Mouse (Mus musculus) MEL-GATA-1-ER (cell line): ENCODE results near the gene Pclaf.

ENCODE experiments used
- DNase-seq: peaks from one replicate; pipeline ENCODE4 v3.0.0-alpha.2; 2012; ENCODE audit warnings: low read depth; ENCODE audit errors: extremely low read depth

The Pclaf gene

DNA sequence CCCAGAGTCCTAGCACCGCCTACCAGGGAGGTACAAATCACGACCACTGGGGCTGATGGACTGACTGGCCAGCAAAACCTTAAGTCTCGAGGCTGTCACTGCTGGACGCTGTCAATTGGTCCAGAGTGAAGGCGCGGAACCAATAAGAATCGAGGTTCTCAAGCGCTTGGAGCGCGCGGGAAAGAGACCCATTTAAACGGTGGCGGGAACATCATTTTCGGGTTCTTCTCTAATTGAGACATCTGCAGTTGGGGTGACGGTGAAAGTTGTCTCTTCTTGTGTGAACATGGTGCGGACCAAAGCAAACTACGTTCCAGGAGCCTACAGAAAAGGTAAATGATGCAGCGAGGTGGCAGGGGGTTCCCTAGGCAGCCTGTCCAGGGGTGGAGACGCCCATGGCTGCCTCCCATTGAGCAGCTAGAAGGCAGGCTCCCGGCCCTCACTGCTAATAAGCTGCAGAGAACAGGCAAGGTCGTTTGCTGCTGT is at the start of gene Pclaf:
TSS of gene Pclaf (plus strand) at position 95 of the 486 bp plus-strand sequence.
- DNase-seq: peak; percentile 92

DNA sequence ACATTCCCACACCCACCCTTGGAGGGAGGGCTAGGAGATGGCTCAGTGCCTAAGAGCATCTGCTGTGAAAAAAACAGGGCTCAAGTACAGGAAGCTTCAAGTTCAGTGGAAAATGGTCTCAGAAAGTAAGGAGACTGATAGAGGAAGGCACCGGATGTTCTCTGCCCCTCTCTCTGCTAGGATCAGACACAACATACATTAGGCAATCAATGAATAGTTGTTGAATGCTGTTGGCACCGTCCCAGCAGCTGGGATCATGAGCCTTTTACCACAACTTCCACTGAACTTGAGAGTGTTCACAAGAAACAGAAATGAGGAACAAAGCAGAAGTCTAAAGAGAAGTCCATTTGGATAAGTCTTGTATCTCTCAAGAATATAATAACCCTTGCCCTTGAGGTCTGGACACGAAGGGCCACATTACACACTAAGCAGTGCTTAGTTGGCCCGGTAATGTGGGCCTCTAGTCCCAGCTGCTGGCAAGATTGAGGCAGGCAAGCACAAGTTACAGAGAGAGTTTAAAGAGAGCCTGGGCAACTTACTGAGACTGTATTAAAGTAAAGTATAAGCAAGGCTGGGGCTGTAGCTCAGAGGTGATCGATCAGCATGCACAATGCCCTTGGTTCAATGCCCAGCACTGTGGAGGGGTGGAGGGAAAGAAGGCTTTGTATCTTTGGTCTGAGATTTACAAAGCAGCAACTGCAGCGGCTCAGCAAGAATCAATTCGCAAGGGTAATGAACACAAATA is 45.4 kb upstream of the Pclaf start:
- DNase-seq: peak; percentile 76

DNA sequence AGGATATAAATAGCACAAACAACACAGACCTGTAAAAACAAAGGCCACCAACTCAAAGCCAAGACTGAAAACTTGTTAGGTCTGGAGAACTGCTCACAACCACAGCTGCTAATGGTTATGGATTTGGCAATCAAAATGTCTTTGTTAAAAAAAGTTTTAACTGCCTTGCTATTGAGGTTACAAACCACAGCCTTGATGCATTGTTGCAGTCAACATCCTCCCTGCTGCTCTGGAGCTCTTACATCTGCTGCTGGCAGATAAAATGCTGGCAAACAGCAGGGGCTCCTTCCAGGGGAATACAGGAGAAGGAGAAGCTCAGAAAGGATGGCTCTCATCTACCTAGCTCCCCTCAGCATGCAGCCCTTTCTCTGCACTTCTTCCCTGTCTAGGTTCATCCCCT is 41.9 kb upstream of the Pclaf start:
- DNase-seq: peak; percentile 56

DNA sequence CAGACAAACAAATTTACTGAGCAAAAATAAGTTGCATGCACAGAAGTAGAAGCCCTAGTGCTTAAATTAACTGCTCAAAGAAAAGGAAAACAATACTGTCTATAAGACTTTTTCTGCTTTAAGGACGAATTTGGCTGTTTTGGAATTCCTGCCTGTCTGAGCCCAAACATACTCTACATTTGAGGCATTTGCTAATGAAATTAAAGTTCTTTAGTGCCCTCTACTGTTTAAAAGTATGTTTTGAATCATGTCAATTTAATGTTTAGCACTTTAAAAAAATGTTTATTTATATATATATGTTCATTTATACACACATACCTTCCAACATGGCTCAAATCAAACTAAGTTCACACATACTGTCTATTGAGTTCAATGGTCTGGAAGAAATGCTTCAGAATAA is 39.8 kb upstream of the Pclaf start:
- DNase-seq: no peak

DNA sequence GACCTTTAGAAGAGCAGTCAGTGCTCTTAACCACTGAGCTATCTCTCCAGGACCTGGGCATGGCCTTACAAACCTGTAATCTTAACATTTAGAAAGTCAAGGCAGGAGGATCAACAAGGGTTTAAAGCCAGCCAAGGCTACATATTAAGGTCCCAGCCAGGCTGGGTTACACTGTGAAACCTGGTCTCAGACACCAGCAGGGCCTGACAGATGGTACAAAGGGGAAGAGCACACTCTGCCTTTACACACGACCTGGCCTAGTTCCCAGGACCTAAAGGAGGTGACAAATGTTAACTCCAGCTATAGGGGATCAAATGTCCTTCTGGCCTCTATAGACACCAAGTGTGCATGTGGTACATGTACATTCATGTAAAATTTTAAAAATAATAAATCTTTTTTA is 30.4 kb upstream of the Pclaf start:
- no peak for DNase-seq

DNA sequence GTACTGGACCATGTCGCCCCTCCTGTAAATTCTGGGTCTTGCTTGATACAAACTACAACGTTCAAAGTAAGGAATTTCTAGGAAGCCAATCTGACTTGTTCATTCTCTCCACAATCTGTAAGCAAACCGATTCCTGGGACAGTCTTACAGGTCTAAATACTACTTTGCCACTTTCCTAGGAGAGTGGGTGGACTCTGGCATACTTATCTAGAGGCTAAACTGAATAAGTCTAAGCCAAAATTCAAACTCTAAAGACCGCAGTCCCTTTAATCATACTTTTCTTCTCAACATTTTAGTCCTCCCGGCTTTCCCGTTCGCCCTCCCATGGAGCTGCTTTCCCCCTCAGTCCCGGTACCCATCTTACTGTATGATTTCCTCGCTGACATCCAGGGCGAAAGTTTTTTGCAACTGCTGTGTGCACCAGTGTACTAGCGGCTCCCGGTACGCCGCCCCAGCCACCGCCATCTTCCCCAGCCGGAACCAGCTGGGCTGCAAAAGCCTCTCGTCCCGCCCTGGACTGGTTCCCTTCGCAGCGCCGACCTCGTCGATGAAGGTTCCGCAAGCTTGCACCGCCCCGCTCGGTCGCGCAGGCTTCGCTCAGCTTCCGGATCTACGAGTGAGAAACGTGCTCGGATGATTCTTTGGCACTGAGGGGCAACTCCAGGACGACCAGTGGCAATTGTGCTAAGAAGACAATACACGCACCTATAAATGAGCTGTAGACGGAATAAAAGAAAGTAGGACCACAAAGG is 5.3 kb upstream of the Pclaf start:
- peak; percentile 88 for DNase-seq

DNA sequence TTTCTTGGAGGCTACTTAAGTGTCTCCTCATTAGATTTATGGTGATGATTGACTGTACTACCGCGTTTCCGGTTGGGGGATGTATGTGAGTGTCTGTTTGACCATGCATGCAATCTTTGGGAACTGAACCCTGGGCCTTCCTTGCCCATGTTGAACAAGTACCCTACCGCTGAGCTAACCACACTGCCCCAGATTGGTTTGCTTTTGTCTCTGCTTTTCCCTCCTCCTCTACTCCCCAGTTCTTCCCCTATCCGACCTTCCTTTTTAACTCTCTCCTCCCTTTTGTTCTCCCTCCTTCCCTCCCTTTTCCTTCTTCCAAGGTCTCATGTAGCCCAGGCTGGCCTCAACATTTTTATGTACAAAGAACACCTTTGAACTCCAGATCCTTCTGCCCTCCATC is 1.1 kb downstream of the Pclaf start:
- DNase-seq: peak; percentile 47

DNA sequence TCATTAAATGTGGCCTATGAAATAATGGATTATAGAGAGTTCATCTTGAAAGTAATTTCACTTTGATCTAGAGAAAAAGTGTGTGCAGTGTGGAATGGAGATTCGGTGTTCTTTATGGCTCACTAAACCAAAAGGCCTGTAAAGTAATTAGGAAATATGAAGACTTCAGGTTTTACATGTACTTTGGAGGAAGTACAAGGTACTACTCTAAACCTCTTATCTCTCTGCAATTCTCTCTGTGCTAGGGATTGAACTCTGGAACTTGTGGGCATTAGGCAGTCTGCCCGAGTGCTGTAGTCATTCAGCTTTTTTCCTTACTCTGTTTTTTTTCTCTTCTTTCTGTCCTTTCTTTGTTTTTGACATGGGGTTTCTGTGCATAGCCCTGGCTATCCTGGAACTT is 6.9 kb downstream of the Pclaf start:
- DNase-seq: no peak

DNA sequence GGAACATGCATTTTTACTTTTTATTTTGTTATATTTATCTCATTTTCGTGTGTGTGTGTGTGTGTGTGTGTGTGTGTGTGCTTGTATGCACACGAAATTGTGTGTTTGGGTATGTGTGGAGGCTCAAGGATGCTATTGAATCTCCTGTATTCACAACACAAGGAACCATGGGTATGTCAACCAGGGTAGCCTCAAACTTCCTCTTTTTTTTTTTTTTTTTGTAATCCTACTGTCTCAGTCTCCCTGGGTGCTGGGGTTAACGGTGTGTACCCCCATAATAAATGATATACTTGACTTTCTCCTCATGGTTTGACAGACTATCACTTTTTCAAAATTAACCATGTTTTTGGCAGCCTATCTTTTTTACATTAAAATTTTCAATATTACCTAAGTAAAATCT is 12.8 kb downstream of the Pclaf start:
- no peak for DNase-seq

DNA sequence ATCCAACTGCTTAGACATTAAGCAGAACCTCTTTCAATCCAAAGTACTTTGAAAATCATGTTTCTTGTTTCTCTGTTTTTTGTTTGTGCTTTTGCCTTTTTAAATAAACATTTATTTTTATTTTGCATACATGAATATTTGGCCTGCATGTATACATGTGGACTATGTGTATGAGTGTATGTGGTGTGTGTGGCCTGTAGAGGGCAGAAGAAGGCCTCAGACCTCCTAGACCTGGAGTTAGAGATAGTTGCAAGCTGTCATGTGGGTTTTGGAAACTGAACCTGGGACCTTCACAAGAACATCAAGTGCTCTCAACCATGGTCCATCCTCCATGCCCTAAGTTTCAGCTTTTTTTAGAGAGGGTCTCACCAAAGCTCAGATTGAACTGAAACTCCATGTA is 13.4 kb downstream of the Pclaf start:
- no peak for DNase-seq

DNA sequence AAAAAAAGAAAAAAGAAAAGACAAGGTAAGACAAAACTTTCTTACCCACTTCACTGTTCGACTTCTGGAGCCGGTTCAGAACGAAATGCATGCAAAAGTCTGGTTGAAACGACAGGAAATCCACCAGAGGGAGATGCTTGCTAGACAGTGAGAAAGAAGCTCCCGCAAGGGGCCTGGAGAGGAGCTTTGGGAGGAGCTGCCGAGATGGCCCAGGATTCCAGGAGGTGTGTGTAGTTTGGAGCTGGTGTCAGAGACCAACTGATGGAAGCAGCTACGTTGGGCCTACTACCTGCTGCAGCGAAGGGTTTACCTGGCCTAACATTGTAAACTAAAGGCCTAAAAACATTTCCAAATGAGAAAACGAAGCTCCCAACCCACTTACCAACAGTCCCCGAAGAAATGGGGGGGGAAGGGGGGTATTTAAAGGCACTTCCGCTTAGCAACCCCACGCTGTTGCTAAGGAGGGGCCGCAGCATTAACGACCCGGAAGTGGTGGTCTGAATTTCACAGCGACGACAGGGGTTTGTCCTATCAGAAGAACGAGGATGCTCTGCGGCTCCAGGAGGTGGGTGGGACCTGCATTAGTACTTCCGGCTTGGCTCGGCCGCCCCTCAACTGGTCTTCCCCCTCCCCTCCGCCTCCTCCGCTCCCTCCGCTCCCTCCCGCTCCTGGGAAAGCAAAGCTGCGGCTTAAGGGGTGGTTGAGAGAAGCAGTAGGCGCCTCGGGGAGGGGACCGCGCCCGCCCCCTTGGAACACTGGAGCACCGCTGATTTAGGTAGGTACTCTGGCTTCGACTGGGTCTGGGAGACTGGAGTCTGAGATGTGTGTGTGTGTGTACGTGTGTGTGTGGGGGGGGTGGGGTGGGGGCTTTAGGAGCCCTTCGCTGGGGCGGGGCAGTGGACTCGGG is 18.6 kb downstream of the Pclaf start, which contains the start of the genes Trip4 and Csnk1g1:
TSS of gene Trip4 (minus strand) at position 401 of the 907 bp plus-strand sequence.
TSS of gene Csnk1g1 (plus strand) at position 531 of the 907 bp plus-strand sequence.
- DNase-seq: peak; percentile 96

DNA sequence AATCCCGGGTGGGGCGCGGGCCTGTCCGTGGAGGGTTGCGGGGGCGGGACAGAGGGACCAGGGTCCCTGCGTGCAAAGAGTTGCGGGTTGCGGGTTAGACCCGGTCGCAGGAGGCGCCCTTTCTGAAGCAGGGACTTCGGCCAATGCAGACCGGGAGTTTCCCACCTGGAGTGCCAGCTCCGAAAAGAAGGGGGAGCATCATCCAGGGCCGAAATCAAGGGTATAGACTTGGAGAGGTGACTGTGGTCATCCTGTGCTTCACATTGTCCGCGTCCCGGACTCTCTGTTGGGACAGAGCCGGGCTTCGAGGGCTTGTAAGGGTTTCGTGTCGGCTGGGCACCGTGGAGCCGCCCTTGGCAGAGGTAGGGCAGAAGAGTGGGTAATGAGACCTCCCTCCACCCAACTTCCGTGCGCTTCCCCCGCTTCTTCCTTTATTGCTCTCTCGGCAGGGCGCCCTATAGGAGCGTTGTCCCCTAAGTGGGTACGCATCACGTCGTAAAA is 19.3 kb downstream of the Pclaf start:
- peak; percentile 59 for DNase-seq

DNA sequence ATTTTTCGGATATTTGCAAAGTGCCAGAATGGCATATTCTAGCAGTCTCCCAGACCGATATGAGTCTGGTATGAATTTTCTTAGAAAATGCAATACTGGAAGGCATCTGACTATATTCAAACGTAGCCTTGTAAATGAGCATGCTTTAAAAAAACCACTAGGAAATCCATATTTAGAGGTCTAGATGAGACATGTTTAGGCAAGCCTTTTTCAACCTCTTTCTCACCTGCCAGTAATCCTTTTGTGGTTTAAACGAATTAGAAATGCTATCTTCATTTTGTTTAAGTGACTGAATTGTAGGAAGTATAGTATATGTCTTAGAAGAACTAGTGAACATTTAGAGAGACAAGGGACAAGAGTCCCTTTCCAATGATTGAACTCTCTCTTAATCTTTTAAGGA is 19.8 kb downstream of the Pclaf start:
- DNase-seq: peak; percentile 24

DNA sequence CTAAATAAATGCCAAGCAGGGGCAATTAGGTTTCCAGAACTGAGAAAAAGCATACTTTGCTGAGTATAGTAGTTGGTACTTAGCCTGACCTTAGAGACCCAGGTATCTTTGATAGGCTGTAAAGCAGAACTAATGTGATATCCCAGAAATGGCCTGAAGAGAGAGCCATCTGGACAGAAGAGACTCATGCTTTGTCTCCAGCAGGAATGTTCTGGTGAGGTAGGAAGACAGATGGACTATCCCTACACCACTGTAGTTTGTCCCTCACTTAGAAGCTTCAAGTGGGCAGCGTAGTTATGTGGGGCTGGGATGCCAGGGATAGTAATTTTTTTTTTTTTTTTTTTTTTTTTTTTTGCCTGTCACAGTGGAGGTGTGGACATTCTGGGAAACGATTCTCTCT is 23.9 kb downstream of the Pclaf start:
- no peak for DNase-seq

DNA sequence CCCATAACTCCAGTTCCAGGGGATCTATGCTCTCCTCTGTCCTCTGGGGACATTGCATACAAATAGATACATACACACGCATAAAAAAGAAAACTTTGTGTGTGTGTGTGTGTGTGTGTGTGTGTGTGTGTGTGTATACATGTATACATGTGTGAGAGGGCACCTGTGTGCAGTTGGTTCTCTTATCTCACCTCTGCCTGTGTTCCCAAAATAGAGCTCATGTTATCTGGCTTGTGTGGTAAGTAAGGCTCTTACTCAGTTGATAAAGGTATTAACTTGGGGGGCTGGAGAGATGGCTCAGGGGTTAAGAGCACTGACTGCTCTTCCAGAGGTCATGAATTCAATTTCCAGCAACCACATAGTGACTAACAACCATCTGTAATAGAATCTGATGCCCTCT is 27.0 kb downstream of the Pclaf start:
- no peak for DNase-seq

DNA sequence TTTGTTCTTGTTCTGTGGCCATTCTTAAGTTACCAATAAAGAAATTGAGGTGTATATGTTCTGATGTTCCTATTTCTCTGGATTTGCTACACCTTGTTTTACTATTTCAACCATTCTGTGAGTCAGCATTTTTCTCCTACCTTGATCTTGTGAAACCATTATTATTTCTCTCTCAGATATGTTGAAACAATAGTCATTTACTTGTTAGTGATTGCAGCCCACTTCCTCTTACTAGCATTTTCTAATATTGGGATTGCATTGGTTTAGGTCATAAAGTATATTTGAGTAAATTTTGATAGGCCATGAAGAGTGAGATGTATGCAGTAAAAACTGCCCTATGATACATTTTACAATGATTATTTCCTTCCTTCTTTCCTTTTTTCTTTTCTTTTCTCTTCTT is 38.4 kb downstream of the Pclaf start:
- no peak for DNase-seq

DNA sequence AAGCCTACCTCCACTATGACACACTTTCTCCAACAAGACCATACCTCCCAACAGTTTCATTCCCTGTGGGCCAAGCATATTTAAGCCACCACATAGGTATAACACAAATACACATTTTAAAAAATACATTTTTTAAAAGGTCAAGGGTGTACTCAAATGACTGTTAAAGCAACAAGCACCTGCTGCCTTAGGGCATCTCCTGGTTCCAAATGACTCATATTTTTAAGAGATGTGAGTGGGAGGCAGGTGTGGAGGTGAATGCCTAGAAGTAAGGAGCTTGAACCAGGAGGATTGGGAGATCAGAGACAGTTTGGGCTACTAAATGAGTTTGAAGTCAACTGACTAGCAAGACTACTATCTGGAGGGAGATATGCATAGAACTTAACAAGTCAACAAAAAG is 39.8 kb downstream of the Pclaf start:
- DNase-seq: no peak

DNA sequence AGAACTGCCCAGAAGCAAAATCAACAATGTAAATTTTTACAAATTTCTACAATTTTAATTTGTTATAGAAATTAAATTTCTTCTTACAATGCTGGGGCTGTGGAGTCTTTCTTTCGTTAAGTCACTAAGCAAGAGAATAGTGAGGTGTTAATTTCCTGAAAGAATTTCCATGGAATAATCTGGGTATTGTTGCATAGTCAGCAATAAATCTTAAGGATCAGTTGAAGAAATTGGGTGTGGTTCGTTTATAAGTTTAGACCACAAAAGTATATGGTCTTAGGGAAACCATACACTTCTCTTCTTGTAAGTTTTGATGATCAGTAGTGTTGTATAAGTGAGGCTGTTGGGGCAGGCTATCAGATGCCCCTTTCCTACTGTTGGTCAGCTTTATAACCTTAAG is 47.5 kb downstream of the Pclaf start:
- DNase-seq: no peak

DNA sequence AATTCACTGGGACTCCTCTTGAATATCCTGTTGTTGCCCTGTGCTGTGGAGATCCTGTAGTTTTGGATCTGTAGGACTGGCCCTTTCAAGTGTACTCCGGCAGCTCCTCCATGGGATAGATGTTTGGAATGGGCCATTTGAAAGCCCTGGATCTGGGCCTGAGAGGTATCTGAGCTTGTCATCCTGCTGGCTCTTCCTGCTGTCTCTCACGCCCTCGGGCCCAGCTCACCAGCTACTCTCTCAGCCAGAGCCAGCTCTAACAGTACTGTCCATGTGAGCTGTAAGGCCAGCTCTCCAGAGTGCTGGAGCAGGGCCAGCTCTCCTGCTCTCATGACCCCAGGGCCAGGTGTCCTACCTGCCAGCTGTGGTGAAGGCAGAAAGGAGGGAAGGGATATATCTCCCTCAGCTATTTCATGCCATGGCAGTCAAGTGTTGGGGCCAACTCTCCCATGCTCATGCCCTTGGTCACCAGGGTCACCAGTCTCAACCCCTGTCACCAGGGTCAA is 61.1 kb downstream of the Pclaf start:
- no peak for DNase-seq
